Mouse (Mus musculus) kidney, embryonic 15.5 days (tissue): Measurements from ENCODE around the gene Cd2. TPM values are rescaled to one million over a fixed set of nuclear protein-coding genes. Genes with fewer than 3 reads are reported as not detected.
A peak's percentile ranks its signal among the peaks of the same experiment; 100 is the strongest.

Experiments
- ATAC-seq: fragments of 200-750 bp; cut with Nextera tagmentation; replicated peaks from 2 replicates; pipeline ENCODE4 v1.8.0; 2017; ENCODE audit warnings: moderate TSS enrichment; ENCODE audit not compliant: low FRiP score
- H3K27ac ChIP-seq: fragments of 300-500 bp; sonication (generic); 2 replicates; pipeline ENCODE4 v1.5.1; 2015; ENCODE audit warnings: mild to moderate bottlenecking, inconsistent platforms
- H3K27me3 ChIP-seq: fragments of 300-500 bp; sonication (generic); 2 replicates; pipeline ENCODE4 v1.6.1; 2015; ENCODE audit warnings: inconsistent platforms
- H3K36me3 ChIP-seq: fragments of 300-500 bp; sonication (generic); 2 replicates; pipeline ENCODE4 v1.6.1; 2015; ENCODE audit warnings: inconsistent platforms
- H3K4me1 ChIP-seq: fragments of 300-500 bp; sonication (generic); 2 replicates; pipeline ENCODE4 v1.6.1; 2015; ENCODE audit warnings: inconsistent platforms
- H3K4me2 ChIP-seq: fragments of 300-500 bp; sonication (generic); 2 replicates; pipeline ENCODE4 v1.6.1; 2015; ENCODE audit warnings: moderate library complexity, mild to moderate bottlenecking, inconsistent platforms
- H3K4me3 ChIP-seq: fragments of 300-500 bp; sonication (generic); replicated peaks from 2 replicates; pipeline ENCODE4 v1.5.1; 2015; ENCODE audit warnings: mild to moderate bottlenecking, inconsistent platforms
- H3K9ac ChIP-seq: fragments of 300-500 bp; sonication (generic); 2 replicates; pipeline ENCODE4 v1.6.1; 2015; ENCODE audit warnings: mild to moderate bottlenecking, inconsistent platforms
- H3K9me3 ChIP-seq: fragments of 300-500 bp; sonication (generic); replicated peaks from 2 replicates; pipeline ENCODE4 v1.6.1; 2016; ENCODE audit warnings: inconsistent platforms
- WGBS: fragments of 180-500 bp; shearing (Covaris S2); methylation state at CpG from one replicate; pipeline ENCODE4 v1.1.7; 2015; ENCODE audit warnings: mixed read lengths; 5-methylcytosine and 5-hydroxymethylcytosine counted together
- polyA plus RNA-seq: library from polyadenylated mRNA; unstranded; fragments of >200 nt; fragmentation: Nextera tagmentation; extraction: Ambion mirVana; gene quantifications from 2 replicates; pipeline ENCODE4 v1.2.1, GENCODE M21; 2015

Cd2 gene
- not detected in 2 replicates for polyA plus RNA-seq

- no peaks in the 10 kb centered on the region for H3K4me1 ChIP-seq
- ATAC-seq, result no peak
- H3K9me3 ChIP-seq, result no peaks in the 10 kb centered on the region
- H3K9ac ChIP-seq, result no peak within 1 kb of the TSS
- no peak within 1 kb of the TSS for H3K4me3 ChIP-seq
- 25% methylated on average over 4 of the region's 4 CpGs for WGBS
- no peak within 1 kb of the TSS for H3K27ac ChIP-seq
- no peak within 1 kb of the TSS for H3K4me2 ChIP-seq
- no peaks in the 10 kb centered on the region for H3K36me3 ChIP-seq
- peaks cover 6% of the 10 kb centered on the region for H3K27me3 ChIP-seq
Observed at GRCm38 (mm10) chr3:101287911-101288311, at the start of gene Cd2. Gene Cd2 (minus strand): TSS chr3:101287939.

DNA sequence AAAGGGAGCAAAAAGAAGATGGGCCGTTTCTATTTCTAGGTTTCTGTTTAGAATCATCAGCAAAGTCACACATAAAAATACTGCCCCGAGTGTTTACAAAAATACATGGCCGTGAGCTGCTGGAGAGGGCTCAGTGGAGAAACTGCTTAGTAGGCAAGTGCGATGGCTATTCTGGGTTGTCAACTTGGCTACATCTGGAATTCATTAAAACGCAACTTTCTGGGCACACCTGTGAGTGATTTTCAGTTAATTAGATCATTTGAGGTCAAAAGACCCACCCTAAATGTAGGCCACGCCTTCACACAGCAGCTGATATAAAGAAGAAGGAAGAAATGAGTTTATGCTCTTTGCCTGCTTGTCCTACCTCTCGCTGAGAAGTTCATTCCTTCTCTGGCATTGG is 40.9 kb upstream of the Cd2 start:
- H3K9ac ChIP-seq, result no peak overlapping the region
- H3K36me3 ChIP-seq, result no peaks in the 10 kb centered on the region
- no peaks in the 10 kb centered on the region for H3K27me3 ChIP-seq
- no peak overlapping the region for H3K27ac ChIP-seq
- 85% methylated on average over 7 of the region's 7 CpGs for WGBS
- no peak overlapping the region for H3K4me2 ChIP-seq
- ATAC-seq, result no peak
- no peaks in the 10 kb centered on the region for H3K9me3 ChIP-seq
- H3K4me1 ChIP-seq, result 0 out of 2 replicates have a peak, but pooled peaks cover 2% of the 10 kb centered on the region
- H3K4me3 ChIP-seq, result no peak overlapping the region

DNA sequence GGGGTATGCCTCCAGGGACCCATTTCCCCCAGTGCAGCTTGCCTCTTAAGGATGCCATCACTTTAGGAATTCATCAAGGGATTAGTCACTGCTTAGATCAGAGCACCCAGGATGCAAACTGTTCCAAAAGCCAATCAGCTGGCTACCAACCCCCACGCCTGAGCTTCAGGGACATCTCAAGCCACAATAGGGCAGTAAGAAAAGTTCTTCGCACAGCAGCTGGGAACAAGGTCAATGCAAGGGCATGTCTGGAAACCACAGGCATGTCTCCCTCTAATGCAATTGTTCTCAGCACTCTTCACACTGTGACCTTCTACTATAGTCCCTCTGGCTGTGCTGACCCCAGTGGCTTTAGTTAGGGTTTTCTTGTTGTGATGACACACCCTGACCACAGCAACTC is 39.5 kb upstream of the Cd2 start:
- no peak for ATAC-seq
- no peaks in the 10 kb centered on the region for H3K36me3 ChIP-seq
- no peak overlapping the region for H3K4me3 ChIP-seq
- WGBS, result 81% methylated on average over 2 of the region's 2 CpGs
- H3K9me3 ChIP-seq, result no peaks in the 10 kb centered on the region
- no peaks in the 10 kb centered on the region for H3K27me3 ChIP-seq
- 0 out of 2 replicates have a peak, but pooled peaks cover 2% of the 10 kb centered on the region for H3K4me1 ChIP-seq
- H3K4me2 ChIP-seq, result no peak overlapping the region
- no peak overlapping the region for H3K27ac ChIP-seq
- no peak overlapping the region for H3K9ac ChIP-seq

DNA sequence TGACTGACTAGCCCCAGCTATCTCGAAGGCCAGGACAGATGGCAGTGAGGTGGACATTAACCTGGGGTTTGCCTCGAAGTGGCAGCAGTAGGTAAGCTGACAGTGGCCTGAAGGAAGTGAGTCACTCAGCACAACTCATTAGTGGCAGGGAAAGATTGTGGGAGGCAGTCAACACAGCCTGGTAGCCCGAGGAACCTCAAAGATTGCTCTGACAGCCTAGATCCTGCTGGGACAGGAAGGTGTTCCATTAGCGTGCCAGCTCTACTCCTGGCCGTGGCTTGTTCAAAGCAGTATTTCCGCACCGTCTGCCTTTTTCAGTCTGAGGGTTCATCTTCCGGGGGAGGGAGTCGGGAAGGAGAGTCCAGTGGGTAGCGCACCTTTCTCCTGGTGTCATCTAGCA is 34.7 kb upstream of the Cd2 start:
- Histone ChIP-seq H3K4me1 (0 out of 2 replicates have a peak, but pooled peaks cover 2% of the 10 kb centered on the region), H3K4me3 (no peak overlapping the region), H3K27me3 (no peaks in the 10 kb centered on the region), H3K36me3 (no peaks in the 10 kb centered on the region), H3K9me3 (no peaks in the 10 kb centered on the region), H3K27ac (no peak overlapping the region), H3K4me2 (no peak overlapping the region), H3K9ac (no peak overlapping the region)
- 61% methylated on average over 10 of the region's 10 CpGs for WGBS
- ATAC-seq, result no peak

DNA sequence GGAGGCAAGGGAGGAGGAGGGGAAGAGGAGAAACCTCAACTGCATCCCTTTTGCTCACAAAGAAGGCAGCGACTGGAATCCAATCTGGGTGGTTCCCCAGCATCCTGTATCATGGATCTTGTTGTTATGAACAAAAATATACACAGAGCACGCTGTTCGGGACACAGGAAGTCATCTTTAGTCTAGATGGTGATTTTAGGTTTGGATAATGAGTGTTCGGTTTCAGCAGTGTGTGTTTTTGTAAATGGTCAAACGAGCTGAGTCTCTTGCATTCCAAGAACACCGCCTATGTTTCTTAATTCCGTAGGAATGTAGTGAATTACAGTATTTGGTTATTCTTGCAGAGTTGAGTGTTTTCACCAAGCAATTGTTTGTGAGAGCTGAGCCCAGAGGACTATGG is 33.1 kb upstream of the Cd2 start:
- Histone ChIP-seq H3K4me3 (no peak overlapping the region), H3K9me3 (no peaks in the 10 kb centered on the region), H3K36me3 (no peaks in the 10 kb centered on the region), H3K4me1 (no peaks in the 10 kb centered on the region), H3K27me3 (no peaks in the 10 kb centered on the region), H3K9ac (no peak overlapping the region), H3K27ac (no peak overlapping the region), H3K4me2 (no peak overlapping the region)
- ATAC-seq, result no peak
- 57% methylated on average over 7 of the region's 7 CpGs for WGBS

DNA sequence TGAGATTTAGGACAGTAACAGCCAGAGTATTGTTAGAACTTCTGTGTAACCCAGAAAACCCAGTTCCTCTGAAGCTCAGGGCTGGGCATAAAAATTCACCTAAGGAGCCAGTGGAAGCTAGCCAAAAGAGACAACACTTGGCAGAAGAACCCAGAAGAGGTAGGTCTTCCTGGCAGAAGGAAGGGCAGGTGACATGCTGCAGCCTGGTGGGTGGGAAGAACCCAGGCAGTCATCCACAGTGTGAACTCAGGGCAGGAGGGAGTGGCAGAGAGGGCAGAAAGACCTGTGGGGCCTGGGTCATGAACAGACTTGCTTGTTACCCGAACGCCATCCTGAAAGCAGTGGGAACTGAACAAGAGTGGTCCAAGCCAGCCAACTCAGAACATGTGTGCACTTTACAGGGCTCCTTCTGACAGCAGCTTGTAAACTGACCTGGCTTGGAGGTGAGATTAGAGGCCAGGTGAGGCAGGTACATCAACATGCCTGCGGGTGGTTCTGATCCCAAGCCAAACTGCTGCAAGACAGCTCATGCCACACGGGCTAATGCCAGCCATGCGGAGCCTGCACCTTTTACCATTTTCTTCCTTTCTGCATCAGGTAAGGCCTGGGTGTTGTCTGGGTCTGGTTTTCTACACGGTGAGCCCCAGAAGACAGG is 30.9 kb upstream of the Cd2 start:
- H3K9me3 ChIP-seq, result no peaks in the 10 kb centered on the region

DNA sequence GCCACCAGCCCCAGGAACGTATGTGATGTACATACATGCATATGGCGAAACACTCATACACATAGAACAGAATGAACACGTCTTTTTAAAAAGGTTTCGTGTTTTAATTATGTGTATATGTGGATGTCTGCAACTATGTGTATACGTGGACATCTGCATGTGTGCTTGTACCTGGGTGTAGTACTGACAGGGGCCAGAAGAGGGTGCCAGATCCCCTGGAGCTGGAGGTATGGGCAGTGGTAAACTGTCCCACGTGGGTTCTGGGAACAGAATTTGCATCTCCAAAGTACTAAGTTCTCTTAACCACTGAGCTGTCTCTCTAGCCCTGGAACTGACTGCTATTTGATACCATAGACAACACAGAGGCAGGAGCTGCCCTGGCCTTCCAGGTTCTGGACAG is 30.4 kb upstream of the Cd2 start:
- H3K4me3 ChIP-seq, result no peak overlapping the region
- no peaks in the 10 kb centered on the region for H3K9me3 ChIP-seq
- H3K27me3 ChIP-seq, result no peaks in the 10 kb centered on the region
- 69% methylated on average over 6 of the region's 6 CpGs for WGBS
- no peaks in the 10 kb centered on the region for H3K36me3 ChIP-seq
- H3K27ac ChIP-seq, result no peak overlapping the region
- no peak overlapping the region for H3K4me2 ChIP-seq
- H3K9ac ChIP-seq, result no peak overlapping the region
- H3K4me1 ChIP-seq, result no peaks in the 10 kb centered on the region
- ATAC-seq, result no peak

More for the DNA sequence above, 30.9 kb upstream of the Cd2 start:
- Histone ChIP-seq H3K4me1 (no peaks in the 10 kb centered on the region), H3K27ac (no peak overlapping the region), H3K36me3 (no peaks in the 10 kb centered on the region), H3K4me3 (no peak overlapping the region), H3K4me2 (no peak overlapping the region), H3K27me3 (no peaks in the 10 kb centered on the region), H3K9ac (no peak overlapping the region)
- WGBS, result 88% methylated on average over 6 of the region's 6 CpGs
- no peak for ATAC-seq

DNA sequence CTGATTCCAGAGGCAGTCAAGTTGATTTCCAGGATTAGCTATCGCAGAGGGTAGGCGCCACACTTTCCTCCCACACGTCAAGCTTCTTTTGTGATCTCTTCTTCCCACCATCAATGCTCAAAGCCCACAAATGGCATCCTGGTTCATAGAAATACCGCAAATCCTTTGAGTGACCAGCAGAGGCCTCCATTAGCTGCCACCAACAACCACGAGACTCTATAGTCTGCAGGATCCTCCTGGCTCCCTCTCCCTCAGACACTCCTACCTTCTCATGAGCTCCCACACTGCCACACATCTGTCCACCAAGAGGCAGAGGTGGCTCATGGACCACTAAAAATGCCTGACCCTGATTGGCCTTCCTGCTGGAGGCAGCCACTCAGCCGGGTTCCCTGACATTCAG is 27.2 kb upstream of the Cd2 start:
- no peak for ATAC-seq
- Histone ChIP-seq H3K4me2 (no peak overlapping the region), H3K4me3 (no peak overlapping the region), H3K9me3 (no peaks in the 10 kb centered on the region), H3K4me1 (peaks cover 11% of the 10 kb centered on the region), H3K27me3 (no peaks in the 10 kb centered on the region), H3K9ac (no peak overlapping the region), H3K36me3 (no peaks in the 10 kb centered on the region), H3K27ac (no peak overlapping the region)
- 59% methylated on average over 6 of the region's 6 CpGs for WGBS

DNA sequence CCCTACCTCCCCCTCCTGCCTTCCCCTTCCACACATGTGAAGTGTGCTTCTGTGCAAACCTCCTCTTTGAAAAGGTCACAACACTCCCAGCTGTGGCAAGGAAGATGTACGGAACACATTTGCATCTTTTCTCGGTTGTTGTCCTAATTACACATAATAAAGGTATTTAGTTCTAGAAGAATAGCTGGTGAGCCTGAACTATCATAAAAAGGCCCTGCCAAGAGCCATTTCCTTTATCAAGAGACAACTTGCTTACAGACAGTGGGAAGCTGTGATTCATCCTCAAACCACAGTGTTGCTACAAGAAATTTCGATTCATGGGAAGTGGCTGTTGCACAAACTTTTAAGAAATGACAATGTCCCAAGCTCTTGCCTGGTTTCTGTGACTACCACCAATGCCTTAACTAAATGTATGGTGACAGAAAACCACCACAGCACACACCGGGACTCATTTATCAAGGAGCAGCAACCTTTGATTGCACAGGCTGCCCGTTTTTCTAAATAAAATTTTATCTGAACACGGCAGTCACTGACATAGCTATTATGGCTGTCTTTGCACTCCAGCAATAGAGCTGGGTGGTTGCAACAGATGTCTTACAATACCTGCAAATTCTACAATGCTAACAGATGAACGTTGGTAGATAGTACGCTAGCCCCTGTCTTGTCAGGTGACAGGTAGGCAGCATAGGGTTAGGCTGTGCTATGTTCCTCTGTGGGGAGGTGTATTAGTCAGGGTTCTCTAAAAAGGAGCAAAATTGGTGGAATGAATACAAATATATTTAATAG is 25.7 kb upstream of the Cd2 start:
- Histone ChIP-seq H3K36me3 (no peaks in the 10 kb centered on the region), H3K9me3 (no peaks in the 10 kb centered on the region), H3K4me1 (peaks cover 11% of the 10 kb centered on the region), H3K4me2 (no peak overlapping the region), H3K27me3 (no peaks in the 10 kb centered on the region), H3K4me3 (no peak overlapping the region), H3K27ac (no peak overlapping the region), H3K9ac (no peak overlapping the region)
- ATAC-seq, result no peak
- WGBS, result 76% methylated on average over 8 of the region's 8 CpGs

DNA sequence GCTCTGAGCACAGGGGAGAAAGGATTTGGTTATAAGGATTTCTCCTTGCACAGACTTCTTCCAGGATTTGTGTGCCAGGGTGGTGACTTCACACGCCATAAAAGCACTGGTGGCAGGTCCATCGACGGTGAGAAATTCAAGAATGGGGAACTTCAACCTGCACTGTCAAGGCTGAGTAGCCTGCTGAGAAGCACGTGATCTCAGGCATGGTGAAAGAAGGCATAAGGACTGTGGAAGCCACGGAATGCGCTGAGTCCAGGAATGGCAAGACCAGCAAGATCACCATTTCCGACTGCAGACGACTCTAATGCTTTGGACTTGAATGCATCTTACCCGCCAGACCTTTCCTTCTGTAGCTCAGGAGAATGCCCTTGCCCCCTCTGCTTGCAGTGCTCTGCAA is 23.2 kb upstream of the Cd2 start:
- Histone ChIP-seq H3K36me3 (no peaks in the 10 kb centered on the region), H3K27ac (no peak overlapping the region), H3K4me3 (no peak overlapping the region), H3K27me3 (no peaks in the 10 kb centered on the region), H3K9ac (no peak overlapping the region), H3K4me1 (peaks cover 11% of the 10 kb centered on the region), H3K4me2 (no peak overlapping the region), H3K9me3 (no peaks in the 10 kb centered on the region)
- WGBS, result 29% methylated on average over 9 of the region's 9 CpGs
- ATAC-seq, result peak; percentile 70

GRCm38 (mm10) chr3:101309626-101310025 is 21.9 kb upstream of the Cd2 start:
- Histone ChIP-seq H3K9ac (no peak overlapping the region), H3K4me2 (no peak overlapping the region), H3K27ac (no peak overlapping the region), H3K36me3 (no peaks in the 10 kb centered on the region), H3K9me3 (no peaks in the 10 kb centered on the region), H3K4me3 (no peak overlapping the region), H3K4me1 (peaks cover 11% of the 10 kb centered on the region), H3K27me3 (no peaks in the 10 kb centered on the region)
- 67% methylated on average over 3 of the region's 3 CpGs for WGBS
- ATAC-seq, result no peak

GRCm38 (mm10) chr3:101306090-101306489 is 18.4 kb upstream of the Cd2 start:
- H3K9me3 ChIP-seq, result no peaks in the 10 kb centered on the region
- H3K4me3 ChIP-seq, result no peak overlapping the region
- H3K27ac ChIP-seq, result no peak overlapping the region
- H3K9ac ChIP-seq, result no peak overlapping the region
- H3K36me3 ChIP-seq, result no peaks in the 10 kb centered on the region
- ATAC-seq, result no peak
- H3K27me3 ChIP-seq, result peaks cover 9% of the 10 kb centered on the region
- WGBS, result 69% methylated on average over 9 of the region's 9 CpGs
- H3K4me2 ChIP-seq, result no peak overlapping the region
- H3K4me1 ChIP-seq, result peaks cover 14% of the 10 kb centered on the region
